Mouse (Mus musculus) testis, postnatal 10 days (tissue): ENCODE results near the gene Bicra.

Source experiments
- DNase-seq: peaks from one replicate; pipeline ENCODE4 v3.0.0; 2021; ENCODE audit warnings: low spot score

The Bicra gene

DNA sequence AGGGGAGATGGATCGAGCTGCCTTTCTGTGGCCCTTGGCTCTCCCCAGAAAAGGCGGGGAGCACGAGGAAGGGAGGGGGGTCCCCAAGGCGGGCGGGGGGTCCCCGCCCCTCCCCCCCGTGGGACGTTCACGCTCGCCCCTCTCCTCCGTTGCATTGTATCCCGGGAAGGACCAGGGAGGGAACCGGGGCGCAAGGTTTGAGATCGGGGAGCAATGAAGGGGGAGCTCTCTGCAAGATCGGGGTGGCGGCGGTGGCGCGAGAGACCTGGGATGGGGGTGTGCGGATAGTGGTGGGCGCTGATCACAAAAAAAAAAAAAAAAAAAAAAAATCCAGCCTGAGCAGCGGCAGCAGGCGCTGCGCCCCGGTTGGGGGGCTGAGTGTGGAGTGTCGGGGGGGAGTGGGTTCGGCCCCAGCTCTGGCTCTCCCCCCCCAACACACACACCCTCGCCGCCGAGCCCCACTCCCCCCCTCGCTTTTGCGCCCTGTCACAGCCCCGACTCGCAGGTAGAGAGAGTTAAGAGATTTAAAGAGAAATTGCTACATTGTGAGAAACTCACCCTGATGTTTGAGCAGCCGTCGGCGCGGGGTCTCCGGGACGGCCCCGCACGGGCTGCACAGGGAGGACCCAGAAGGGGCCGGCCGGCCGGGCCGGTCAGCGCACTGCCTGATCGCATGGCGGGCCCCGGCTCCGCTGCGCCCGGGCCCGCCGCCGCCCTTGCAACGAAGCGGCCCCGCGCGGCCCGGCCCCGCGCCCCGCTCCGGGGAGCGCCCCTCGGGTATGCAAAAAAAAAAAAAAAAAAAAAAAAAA is at the start of gene Bicra:
Gene Bicra (minus strand): TSS at position 584 of the 809 bp plus-strand sequence.
- DNase-seq: peak; percentile 95

DNA sequence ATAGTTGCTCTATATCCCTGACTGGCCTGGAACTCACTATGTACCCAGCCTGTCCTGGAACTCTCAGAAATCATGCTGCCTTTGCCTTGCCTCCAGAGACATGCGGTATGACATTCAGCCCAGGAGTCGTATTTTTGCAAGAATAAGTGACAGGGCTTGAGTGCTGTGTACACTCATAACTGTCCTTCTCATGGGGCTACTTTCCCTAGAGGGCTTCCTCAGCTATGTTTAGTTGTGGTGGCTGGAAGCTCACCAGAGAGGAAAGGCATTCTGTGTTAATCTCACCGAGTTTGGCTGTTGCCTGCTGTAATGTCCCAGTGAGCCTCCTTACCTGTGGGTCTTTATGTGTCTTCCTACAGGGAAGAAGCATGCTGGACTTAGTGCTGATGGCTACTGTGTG is 46.9 kb upstream of the Bicra start:
- DNase-seq: no peak

DNA sequence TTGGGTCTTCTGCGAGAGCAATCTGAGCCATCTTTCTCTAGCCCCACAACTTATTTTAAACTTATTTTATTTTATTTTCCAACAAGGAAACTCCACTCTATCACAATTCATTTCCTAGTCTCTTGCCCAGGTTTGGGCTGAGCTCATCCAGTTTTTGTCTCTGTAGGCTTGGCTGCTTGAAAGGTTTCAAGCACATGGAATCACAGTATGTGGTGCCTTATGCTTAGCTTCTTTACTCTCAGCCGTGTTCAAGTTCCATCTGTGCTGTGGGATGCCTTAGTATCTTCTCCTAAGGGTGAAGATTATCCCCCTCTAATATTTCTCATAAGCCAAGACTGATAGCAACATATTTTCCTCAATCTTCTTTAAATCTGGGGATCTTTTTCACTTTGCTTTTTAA is 39.9 kb upstream of the Bicra start:
- DNase-seq: no peak

DNA sequence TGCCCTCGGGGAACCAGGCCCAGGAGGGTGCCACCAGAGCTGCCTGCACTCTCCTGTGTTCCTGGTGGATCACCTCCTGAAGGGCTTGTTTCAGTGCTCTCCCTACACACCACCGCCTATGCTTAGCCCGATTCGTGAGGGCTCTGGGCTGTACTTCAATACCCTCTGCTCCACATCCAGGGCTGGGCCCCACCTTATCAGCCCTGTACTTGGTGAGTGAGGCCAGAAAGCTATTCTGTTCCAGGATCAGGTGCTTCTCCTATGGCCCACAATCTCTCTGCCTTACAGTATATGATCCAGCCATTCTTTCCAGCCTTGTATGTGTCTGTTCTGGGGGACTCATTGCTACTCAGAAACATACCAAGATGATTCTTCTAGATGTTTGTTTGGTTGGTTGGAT is 35.6 kb upstream of the Bicra start:
- no peak for DNase-seq

DNA sequence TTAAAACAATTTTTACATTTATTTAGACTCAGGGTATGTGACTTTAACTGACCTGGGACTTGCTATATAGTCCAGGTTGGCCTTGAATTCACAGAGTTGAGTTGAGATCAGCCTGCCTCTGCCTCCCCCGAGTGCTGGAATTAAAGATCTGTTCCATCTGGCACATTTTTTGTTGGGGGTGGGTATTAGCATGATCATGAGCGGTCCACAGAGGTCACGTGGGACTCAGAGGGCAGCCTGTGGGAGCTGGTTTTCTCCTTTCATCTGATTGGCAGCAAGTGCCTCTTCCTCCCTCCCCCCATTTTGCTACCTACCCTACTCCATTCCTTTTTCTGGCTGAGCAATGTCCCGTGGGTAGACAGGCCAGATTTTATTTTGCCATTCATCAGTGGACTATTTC is 32.9 kb upstream of the Bicra start:
- no peak for DNase-seq

DNA sequence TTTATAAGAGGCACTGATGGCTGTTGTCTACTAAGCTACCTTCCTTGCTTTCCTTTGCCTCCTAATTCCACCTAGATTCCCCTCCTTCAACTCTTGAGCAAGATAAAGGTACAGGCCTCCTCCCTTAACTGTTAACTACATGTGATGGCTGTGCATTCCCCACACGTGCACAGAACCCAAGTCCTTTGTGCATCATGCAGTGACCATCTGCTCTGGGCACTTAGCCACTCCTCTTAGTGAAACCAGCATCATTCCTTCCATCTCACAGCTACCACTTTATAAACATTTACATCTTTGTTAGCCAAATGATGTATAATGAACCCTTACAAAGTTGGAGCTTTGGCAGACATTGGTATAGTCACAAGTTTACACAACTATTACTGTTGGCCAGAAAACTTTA is 32.2 kb upstream of the Bicra start:
- no peak for DNase-seq

DNA sequence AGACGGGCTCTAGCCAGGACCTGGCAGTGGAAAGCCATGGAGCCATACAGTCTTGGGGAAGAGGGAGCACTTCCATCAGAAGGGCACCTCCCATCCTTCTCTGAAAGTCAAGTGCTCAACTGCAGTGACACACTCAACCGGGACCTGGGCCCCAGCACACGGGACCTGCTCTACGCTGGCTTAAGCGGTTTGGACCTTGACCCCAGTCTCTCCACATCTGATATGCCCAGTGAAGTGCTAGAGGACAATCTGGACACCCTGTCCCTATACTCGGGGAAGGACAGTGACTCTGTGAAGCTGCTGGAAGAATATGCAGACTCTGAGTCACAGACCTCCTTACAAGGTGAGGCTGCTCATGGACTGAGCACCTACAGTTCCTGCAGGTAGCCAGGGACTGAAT is 24.2 kb upstream of the Bicra start:
- DNase-seq: no peak

DNA sequence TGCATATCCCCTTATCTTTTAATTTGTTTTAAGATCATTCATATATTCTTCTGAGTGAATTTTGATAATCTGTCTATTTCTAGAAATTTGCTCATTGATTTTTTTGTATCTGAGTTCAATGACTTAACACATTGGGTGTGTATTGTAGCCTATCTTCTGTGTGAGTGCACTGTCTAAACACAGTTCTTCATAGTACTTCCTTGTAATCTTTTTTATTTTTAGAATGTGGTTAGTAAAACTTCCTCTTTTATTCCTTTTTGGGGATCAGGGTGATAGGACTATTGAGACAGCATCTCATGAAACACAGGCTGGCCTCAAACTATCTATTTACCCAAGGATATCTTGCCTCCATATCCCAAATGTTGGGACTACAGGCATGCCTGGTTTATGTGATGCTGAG is 23.1 kb upstream of the Bicra start:
- DNase-seq: no peak

DNA sequence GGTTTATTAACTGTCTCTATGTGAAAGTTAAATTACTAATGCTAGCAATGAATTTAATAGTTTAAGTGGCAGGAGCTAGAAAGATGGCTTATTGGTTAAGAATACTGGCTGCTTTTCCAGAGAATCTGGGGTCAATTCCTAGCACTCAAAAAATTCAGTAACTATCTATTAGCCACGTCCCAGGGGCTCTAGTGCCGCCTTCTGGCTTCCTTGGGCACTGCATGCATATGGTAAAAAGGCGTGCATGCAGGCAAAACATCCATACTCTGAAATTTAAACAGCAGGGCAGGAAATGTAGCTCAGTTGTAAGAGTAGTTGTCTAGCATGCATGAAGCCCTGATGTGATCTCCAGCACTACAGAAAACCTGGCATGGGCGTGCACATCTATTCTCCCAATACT is 15.8 kb upstream of the Bicra start:
- no peak for DNase-seq

DNA sequence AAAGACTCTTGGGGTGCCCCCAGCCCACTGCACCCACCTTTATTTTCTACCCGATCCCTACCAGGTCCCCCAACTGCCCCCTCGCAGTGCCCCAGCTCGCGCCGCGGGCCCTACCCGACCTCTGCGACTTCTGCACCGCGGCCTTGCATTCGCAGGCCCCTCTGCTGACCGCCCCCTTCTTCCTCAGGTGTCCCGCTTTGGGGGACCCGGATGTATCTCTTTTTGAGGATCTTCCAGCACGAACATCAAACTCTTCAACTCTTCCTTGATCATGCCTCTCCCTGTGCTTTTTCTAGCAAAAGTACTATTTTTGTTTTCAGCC is 14.3 kb upstream of the Bicra start:
- no peak for DNase-seq

DNA sequence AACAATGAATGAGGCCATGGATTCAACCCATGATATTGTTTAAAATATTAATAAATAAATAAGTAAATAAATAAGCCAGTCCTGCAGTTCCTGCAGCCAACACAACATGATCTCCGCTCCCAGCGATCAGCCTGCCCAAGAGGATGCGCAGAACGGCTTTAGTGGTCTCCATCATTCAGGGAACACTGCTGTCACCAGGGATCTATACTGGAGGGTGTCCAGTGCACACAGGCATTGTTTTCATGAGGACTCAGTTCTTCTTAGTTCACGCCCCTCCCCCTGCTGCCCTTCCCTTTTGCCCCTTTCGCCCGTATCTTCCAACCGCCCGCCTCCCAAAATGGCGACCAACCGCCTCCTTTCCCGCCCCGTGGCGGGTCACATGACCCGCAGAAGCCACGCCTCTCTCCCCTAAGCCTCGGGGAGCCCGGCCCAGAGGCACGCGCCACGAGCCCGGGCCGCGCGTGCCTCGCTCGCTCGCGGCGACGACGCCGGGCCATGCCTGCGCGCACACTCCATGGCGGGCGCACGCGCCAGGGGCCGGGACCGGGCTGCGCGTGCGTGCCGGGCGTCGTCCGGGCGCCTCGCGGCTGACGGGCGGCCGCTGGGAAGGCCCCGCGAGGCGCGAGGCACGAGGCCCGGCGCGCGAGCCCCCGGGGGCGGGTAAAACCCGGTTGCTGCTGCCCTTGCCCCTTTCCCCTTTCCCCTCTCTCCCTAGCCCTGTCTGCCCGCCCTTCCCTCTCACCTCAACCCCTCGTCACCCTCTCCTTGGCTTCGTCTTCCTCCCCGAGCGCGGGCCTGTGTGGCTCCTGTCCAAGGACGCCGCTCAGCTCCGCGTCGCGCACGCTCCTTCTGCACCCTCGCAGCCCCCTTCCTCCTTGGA is 13.7 kb upstream of the Bicra start, which contains the start of gene Zfp541:
Gene Zfp541 (plus strand): TSS at position 596 of the 880 bp plus-strand sequence.
- peak; percentile 71 for DNase-seq

DNA sequence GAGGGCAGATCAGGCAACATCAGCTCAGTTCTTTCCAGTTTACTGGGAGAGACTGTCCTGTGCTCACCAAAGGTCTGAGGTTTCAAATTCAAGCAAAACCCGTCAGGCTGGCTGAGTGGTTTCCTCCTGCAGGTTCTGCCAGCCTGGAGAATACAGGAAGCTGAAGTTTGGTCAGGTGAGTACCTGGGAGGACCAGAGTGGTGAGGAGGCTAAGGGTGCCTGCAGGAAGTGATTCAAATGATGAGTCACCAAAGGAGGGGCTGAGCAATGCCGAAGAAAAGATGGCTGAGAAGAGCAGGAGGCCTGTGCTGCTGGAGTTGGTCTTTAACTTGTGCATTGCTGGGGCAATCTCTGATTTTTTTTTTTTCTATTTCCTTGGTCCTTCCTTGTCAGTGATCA is 9.4 kb upstream of the Bicra start:
- DNase-seq: no peak

DNA sequence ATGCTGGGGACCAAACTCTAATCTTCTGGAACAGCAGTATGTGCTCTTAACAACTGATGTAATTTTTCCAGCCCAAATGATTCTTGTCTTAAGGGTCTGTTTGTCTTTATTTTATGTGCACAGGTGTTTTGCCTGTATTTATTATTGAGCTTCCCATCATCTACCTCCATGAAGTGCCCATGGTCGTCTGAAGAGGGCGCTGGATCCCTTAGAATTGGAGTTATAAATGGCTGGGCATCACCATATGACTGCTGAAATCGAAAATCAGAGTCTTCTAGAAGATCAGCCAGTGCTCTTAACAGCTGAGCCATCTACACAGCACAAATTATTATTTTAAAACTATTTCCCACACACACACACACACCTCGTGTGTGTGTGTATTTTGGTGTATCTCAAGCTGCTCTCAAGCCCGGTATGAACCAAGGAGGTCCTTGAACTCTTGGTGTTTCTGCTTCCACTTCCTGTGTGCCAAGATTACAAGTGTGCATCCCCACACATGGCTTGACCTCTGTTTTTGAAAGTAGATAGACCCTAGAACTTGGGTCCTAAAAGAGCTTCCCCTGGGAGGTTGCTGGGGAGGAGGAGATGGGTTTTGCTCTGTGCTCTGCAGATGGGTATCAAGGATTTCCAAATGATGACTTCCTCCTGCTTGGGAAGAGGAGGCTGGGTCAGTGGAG is 8.9 kb upstream of the Bicra start:
- DNase-seq: no peak

DNA sequence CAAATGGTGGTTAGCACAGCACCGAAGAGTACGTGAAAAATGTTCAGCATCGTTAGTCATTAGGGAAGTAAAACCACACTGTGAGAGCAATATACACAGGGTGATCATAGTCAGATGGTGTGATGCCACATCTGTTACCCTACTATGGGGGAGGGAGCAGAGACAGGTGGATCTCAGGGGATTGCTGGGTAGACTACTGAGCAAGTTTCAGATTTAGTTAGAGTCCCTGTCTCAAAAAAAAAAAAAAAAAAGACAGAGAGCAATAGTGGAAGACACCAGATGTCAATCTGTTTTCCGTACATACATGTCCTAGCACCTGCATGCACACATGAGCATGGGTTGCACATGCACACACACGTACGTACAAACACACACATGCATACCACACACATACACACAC is 7.9 kb upstream of the Bicra start:
- DNase-seq: no peak

DNA sequence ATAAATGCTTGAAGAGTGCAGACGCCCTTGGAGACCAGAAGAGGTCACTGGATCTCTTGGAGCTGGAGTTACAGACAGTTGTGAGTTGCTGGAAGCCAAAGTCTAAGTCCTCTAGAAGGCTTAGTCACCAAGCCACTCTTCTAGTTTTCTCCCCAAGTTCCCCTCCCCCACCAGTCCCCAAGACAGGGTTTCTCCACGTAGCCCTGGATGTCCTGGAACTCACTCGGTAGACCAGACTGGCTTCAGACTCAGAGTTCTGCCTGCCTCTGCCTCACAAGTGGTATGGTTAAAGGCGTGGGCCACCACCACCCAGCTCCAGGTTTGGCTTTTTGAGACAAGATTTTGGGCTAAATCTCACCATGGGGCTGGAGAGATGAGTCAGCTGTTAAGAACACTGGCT is 7.2 kb upstream of the Bicra start:
- no peak for DNase-seq

DNA sequence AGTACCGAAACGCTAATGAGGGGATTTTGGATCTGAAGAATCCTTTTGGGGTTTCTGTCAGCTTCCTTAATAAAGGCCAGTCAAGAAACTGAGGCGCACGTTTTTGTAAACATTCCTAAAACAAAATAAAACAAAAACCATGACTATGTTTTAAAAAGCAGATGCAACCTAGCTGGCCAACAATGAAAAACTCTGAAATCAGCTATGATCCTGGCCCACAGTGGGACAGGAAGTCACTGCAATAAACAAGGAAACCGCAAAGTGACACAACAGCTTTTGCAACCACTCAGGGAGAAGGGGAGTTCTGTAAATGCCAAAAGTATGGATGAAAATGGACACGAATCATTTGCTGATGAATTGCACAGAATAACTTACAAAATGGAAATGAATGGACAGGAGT is 5.4 kb upstream of the Bicra start:
- no peak for DNase-seq

DNA sequence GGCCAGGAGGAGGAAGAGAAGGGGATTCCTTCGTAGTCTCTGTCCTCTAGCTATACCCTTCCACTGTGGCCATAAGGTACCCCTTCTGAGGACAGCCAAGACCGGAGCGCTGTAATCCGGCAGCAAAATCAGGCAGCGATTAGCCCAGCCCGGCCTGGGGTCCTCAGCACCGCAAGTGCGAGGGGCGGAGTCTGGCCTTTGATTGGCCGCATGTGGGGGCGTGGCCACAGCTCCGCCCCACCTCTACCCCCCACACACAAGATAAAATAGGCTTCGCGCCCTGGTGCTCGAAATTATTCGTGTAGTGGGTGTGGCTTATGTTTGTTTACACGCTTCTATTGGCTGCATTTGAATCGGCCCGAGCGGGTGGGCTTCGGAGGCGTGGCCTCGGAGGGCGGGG is 5.0 kb upstream of the Bicra start:
- peak; percentile 98 for DNase-seq

DNA sequence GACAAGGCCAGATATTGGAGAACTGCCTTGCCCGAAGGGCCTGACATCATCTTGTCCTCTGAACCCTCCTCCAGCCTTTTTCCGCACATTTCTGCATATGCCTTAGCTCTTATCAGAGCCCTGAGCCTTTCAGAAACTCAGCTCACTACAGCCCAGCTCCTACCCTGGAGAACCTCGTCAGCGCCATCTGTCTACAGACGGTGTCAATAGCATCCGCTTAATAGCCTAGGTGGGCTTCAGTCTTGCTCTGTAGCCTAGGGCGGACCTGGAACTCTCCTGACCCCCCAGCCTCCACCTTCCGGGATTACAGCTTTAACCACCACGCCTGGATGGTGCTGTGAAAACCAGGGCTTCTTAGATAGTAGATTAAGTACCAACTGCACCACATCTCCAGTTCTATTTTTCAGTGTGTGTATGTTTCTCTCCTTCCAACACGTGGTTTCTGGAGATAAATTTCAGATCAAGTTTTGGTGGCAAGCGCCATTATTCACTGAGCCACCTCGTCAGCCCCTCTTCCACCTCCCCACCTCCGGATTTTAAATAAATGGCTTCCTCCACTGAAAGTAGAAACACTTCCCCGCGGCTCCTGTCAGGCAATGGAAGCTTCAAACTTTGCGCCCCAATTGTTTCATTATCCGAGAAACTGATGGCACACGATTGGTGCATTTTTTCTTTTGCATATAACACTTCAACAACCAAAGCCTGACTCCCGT is 4.3 kb upstream of the Bicra start:
- peak; percentile 87 for DNase-seq

DNA sequence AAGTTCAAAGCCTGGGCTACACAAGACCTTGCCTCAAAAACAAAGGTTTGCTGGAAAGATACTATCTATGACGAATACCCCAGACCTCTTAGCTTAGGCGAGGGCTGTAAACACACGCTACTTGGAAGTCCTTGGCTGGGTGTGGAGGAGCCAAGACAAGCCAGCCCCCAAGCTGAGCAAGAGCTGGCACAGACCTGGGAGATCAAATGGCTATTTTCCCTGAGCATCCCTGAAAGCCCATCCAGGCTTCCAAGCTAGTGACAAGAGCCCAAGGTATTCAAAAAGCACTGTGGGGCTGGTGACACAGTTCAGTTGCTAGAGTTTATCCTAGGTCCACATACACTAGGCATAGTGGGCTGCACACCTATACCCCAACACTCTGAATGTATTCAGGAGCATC is 2.9 kb upstream of the Bicra start:
- no peak for DNase-seq

DNA sequence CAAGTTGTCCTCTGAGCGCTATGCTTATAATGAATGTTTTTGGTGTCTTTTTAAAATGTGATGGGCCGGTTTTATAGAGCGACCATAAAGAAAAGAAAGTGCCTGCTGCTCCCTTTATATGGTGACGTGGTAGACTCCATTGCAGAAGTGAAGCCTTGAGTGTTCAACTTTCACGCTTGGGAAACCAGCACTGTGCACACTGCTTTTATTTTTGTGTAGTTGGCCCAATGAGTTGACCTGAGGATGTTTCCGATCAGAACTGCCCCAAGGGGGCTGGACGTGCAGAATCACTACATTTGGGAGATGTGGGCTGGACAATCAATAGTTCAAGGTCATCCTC is 1.8 kb upstream of the Bicra start:
- no peak for DNase-seq

DNA sequence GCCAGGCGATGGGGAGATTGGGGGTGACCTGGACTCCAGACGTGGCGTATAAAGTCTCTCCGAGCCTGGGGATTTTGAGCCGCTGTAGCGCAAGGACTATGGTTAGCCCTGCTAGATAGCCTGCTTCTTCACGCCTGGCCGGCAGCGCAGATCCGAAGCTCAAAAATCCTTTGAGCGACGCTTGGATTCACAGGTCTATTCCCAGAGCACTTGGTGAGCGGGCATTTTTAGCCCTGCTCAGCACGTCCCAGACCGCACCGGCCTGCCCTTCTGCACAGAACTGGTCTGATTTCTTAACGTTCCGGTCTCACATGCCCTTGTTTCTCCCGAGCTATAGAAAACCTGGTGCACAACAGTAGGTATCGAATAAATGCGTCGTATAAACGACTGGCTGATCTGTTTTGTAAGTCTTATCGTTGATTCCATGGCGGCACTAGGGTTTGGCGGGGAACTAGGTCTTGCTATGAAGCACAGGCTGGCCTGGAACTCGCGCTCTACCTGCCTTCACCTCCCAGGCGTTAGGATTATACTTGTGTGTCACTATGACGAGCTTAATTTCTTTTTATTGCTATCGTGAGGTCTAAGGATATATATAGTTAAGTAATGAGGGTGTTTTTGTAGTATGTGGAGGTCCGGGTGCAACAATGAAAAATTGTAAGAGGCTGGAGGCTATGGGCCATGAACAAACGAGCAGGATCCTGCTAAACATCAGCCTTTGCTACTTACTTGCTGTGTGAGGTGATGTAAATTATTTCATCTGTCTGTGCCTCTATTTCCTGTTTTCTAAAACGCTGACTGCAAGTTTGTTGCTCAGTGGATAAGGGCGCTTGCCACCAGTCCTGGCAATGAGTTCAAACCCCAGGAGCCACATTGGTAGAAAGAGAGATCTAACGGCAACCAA is 1.2 kb upstream of the Bicra start:
- DNase-seq: no peak
